Mouse (Mus musculus): ENCODE data around the gene Clybl. TPM values are rescaled to one million over a fixed set of nuclear protein-coding genes. Genes with fewer than 3 reads are reported as not detected.
A peak's percentile ranks its signal among the peaks of the same experiment; 100 is the strongest.

Clybl gene
- polyA plus RNA-seq, 1 experiment from 2014 or later = 35.6 TPM

- Histone ChIP-seq H3K9me3 (ENCODE audit: low read length) (no peaks in the 10 kb centered on the region), H3K9ac (replicated peaks; ENCODE audit: low read length) (no peak overlapping the region), H3K4me1 (ENCODE audit: insufficient read depth, low read length) (peaks cover 15% of the 10 kb centered on the region; the same call in 1 of the 2 replicates), H3K36me3 (ENCODE audit: insufficient read depth, low read length) (no peaks in the 10 kb centered on the region), H3K4me2 (replicated peaks; ENCODE audit: low read depth, low read length) (no peak overlapping the region), H3K27me3 (ENCODE audit: insufficient read depth, low read length) (no peaks in the 10 kb centered on the region), H3K27ac (ENCODE audit: low read length) (no peak overlapping the region), H3K4me3 (ENCODE audit: low read length) (no peak overlapping the region)
- WGBS = 94% methylated on average over 3 of the region's 3 CpGs
- ATAC-seq (ENCODE audit: low FRiP score, low TSS enrichment) = no peak
Measured at GRCm38 (mm10) chr14:122364026-122364425, 182.5 kb downstream of the Clybl start.

GRCm38 (mm10) chr14:122367252-122367868, 185.9 kb downstream of the Clybl start:
- Histone ChIP-seq H3K4me3 (ENCODE audit: low read length) (peak overlapping the region; percentile 14; the same call in 1 of the 2 replicates), H3K27me3 (ENCODE audit: insufficient read depth, low read length) (no peaks in the 10 kb centered on the region), H3K27ac (ENCODE audit: low read length) (no peak overlapping the region), H3K4me1 (ENCODE audit: insufficient read depth, low read length) (peaks cover 11% of the 10 kb centered on the region; the same call in 1 of the 2 replicates), H3K9ac (replicated peaks; ENCODE audit: low read length) (no peak overlapping the region), H3K9me3 (ENCODE audit: low read length) (no peaks in the 10 kb centered on the region), H3K4me2 (replicated peaks; ENCODE audit: low read depth, low read length) (peak overlapping the region; percentile 30), H3K36me3 (ENCODE audit: insufficient read depth, low read length) (no peaks in the 10 kb centered on the region)
- no peak for ATAC-seq (ENCODE audit: low FRiP score, low TSS enrichment)
- WGBS = 53% methylated on average over 28 of the region's 28 CpGs

GRCm38 (mm10) chr14:122367882-122368418, 186.4 kb downstream of the Clybl start:
- Histone ChIP-seq H3K36me3 (ENCODE audit: insufficient read depth, low read length) (no peaks in the 10 kb centered on the region), H3K9me3 (ENCODE audit: low read length) (no peaks in the 10 kb centered on the region), H3K27me3 (ENCODE audit: insufficient read depth, low read length) (0 out of 2 replicates have a peak, but pooled peaks cover 2% of the 10 kb centered on the region), H3K4me3 (ENCODE audit: low read length) (no peak overlapping the region), H3K27ac (ENCODE audit: low read length) (no peak overlapping the region), H3K9ac (replicated peaks; ENCODE audit: low read length) (no peak overlapping the region), H3K4me1 (ENCODE audit: insufficient read depth, low read length) (peaks cover 8% of the 10 kb centered on the region; the same call in 1 of the 2 replicates), H3K4me2 (replicated peaks; ENCODE audit: low read depth, low read length) (no peak overlapping the region)
- WGBS = 81% methylated on average over 3 of the region's 3 CpGs
- ATAC-seq (ENCODE audit: low FRiP score, low TSS enrichment) = no peak

- H3K27me3 ChIP-seq (ENCODE audit: insufficient read depth, low read length) = 0 out of 2 replicates have a peak, but pooled peaks cover 2% of the 10 kb centered on the region
- no peaks in the 10 kb centered on the region for H3K36me3 ChIP-seq (ENCODE audit: insufficient read depth, low read length)
- H3K27ac ChIP-seq (ENCODE audit: low read length) = no peak overlapping the region
- H3K9ac ChIP-seq (replicated peaks; ENCODE audit: low read length) = no peak overlapping the region
- H3K4me3 ChIP-seq (ENCODE audit: low read length) = no peak overlapping the region
- H3K4me1 ChIP-seq (ENCODE audit: insufficient read depth, low read length) = 0 out of 2 replicates have a peak, but pooled peaks cover 5% of the 10 kb centered on the region
- H3K9me3 ChIP-seq (ENCODE audit: low read length) = no peaks in the 10 kb centered on the region
- 63% methylated on average over 8 of the region's 8 CpGs for WGBS
- ATAC-seq (ENCODE audit: low FRiP score, low TSS enrichment) = no peak; the same call in 1 of the 2 replicates
- H3K4me2 ChIP-seq (replicated peaks; ENCODE audit: low read depth, low read length) = no peak overlapping the region
Measured at GRCm38 (mm10) chr14:122368501-122368900, 187.0 kb downstream of the Clybl start.

GRCm38 (mm10) chr14:122371979-122372378, 190.5 kb downstream of the Clybl start:
- no peak overlapping the region for H3K4me2 ChIP-seq (replicated peaks; ENCODE audit: low read depth, low read length)
- no peak overlapping the region for H3K27ac ChIP-seq (ENCODE audit: low read length)
- H3K36me3 ChIP-seq (ENCODE audit: insufficient read depth, low read length) = no peaks in the 10 kb centered on the region
- no peak overlapping the region for H3K9ac ChIP-seq (replicated peaks; ENCODE audit: low read length)
- H3K9me3 ChIP-seq (ENCODE audit: low read length) = no peaks in the 10 kb centered on the region
- 23% methylated on average over 5 of the region's 5 CpGs for WGBS
- ATAC-seq (ENCODE audit: low FRiP score, low TSS enrichment) = no peak
- no peak overlapping the region for H3K4me3 ChIP-seq (ENCODE audit: low read length)
- peaks cover 10% of the 10 kb centered on the region; the same call in 1 of the 2 replicates for H3K4me1 ChIP-seq (ENCODE audit: insufficient read depth, low read length)
- 0 out of 2 replicates have a peak, but pooled peaks cover 8% of the 10 kb centered on the region for H3K27me3 ChIP-seq (ENCODE audit: insufficient read depth, low read length)

GRCm38 (mm10) chr14:122373458-122373857, 192.0 kb downstream of the Clybl start:
- Histone ChIP-seq H3K4me1 (ENCODE audit: insufficient read depth, low read length) (peaks cover 9% of the 10 kb centered on the region; the same call in 1 of the 2 replicates), H3K9me3 (ENCODE audit: low read length) (no peaks in the 10 kb centered on the region), H3K4me2 (replicated peaks; ENCODE audit: low read depth, low read length) (peak overlapping the region; percentile 41), H3K27ac (ENCODE audit: low read length) (no peak overlapping the region), H3K9ac (replicated peaks; ENCODE audit: low read length) (no peak overlapping the region), H3K4me3 (ENCODE audit: low read length) (no peak overlapping the region), H3K27me3 (ENCODE audit: insufficient read depth, low read length) (0 out of 2 replicates have a peak, but pooled peaks cover 12% of the 10 kb centered on the region), H3K36me3 (ENCODE audit: insufficient read depth, low read length) (no peaks in the 10 kb centered on the region)
- ATAC-seq (ENCODE audit: low FRiP score, low TSS enrichment) = no peak
- WGBS = 26% methylated on average over 19 of the region's 19 CpGs

- 0 out of 2 replicates have a peak, but pooled peaks cover 12% of the 10 kb centered on the region for H3K27me3 ChIP-seq (ENCODE audit: insufficient read depth, low read length)
- H3K9ac ChIP-seq (replicated peaks; ENCODE audit: low read length) = no peak overlapping the region
- peaks cover 4% of the 10 kb centered on the region; the same call in 1 of the 2 replicates for H3K4me1 ChIP-seq (ENCODE audit: insufficient read depth, low read length)
- H3K27ac ChIP-seq (ENCODE audit: low read length) = no peak overlapping the region
- no peaks in the 10 kb centered on the region for H3K36me3 ChIP-seq (ENCODE audit: insufficient read depth, low read length)
- WGBS = 7% methylated on average over 9 of the region's 9 CpGs
- no peak for ATAC-seq (ENCODE audit: low FRiP score, low TSS enrichment)
- no peaks in the 10 kb centered on the region for H3K9me3 ChIP-seq (ENCODE audit: low read length)
- H3K4me3 ChIP-seq (ENCODE audit: low read length) = no peak overlapping the region
- peak overlapping the region; percentile 24 for H3K4me2 ChIP-seq (replicated peaks; ENCODE audit: low read depth, low read length)
Measured at GRCm38 (mm10) chr14:122374285-122374997, 192.9 kb downstream of the Clybl start.

GRCm38 (mm10) chr14:122375070-122375811, 193.7 kb downstream of the Clybl start:
- Histone ChIP-seq H3K36me3 (ENCODE audit: insufficient read depth, low read length) (no peaks in the 10 kb centered on the region), H3K4me1 (ENCODE audit: insufficient read depth, low read length) (peaks cover 4% of the 10 kb centered on the region; the same call in 1 of the 2 replicates), H3K27me3 (ENCODE audit: insufficient read depth, low read length) (0 out of 2 replicates have a peak, but pooled peaks cover 12% of the 10 kb centered on the region), H3K9ac (replicated peaks; ENCODE audit: low read length) (no peak overlapping the region), H3K4me2 (replicated peaks; ENCODE audit: low read depth, low read length) (no peak overlapping the region), H3K9me3 (ENCODE audit: low read length) (no peaks in the 10 kb centered on the region), H3K27ac (ENCODE audit: low read length) (no peak overlapping the region), H3K4me3 (ENCODE audit: low read length) (no peak overlapping the region)
- ATAC-seq (ENCODE audit: low FRiP score, low TSS enrichment) = no peak
- WGBS = 63% methylated on average over 12 of the region's 12 CpGs

GRCm38 (mm10) chr14:122376482-122377143, 195.1 kb downstream of the Clybl start:
- peaks cover 4% of the 10 kb centered on the region; the same call in 1 of the 2 replicates for H3K4me1 ChIP-seq (ENCODE audit: insufficient read depth, low read length)
- peak overlapping the region; percentile 3; the same call in 1 of the 2 replicates for H3K4me2 ChIP-seq (replicated peaks; ENCODE audit: low read depth, low read length)
- no peak overlapping the region for H3K27ac ChIP-seq (ENCODE audit: low read length)
- H3K9me3 ChIP-seq (ENCODE audit: low read length) = no peaks in the 10 kb centered on the region
- 0 out of 2 replicates have a peak, but pooled peaks cover 12% of the 10 kb centered on the region for H3K27me3 ChIP-seq (ENCODE audit: insufficient read depth, low read length)
- 42% methylated on average over 9 of the region's 9 CpGs for WGBS
- no peak overlapping the region for H3K4me3 ChIP-seq (ENCODE audit: low read length)
- H3K9ac ChIP-seq (replicated peaks; ENCODE audit: low read length) = no peak overlapping the region
- ATAC-seq (ENCODE audit: low FRiP score, low TSS enrichment) = no peak
- no peaks in the 10 kb centered on the region for H3K36me3 ChIP-seq (ENCODE audit: insufficient read depth, low read length)
